Mouse (Mus musculus) lung, embryonic 14.5 days (tissue): ENCODE results near the gene Shc2. TPM values are rescaled to one million over a fixed set of nuclear protein-coding genes. Genes with fewer than 3 reads are reported as not detected.

ENCODE experiments used
- ATAC-seq: fragments of 200-750 bp; cut with Nextera tagmentation; 2 replicates; pipeline ENCODE4 v1.8.0; 2017; ENCODE audit warnings: mild to moderate bottlenecking, moderate TSS enrichment, moderate library complexity; ENCODE audit not compliant: insufficient read depth
- DNase-seq: peaks from one replicate; pipeline ENCODE4 v3.0.0-alpha.2; 2015
- H3K27ac ChIP-seq: fragments of 300-500 bp; sonication (generic); 2 replicates; pipeline ENCODE4 v1.5.1; 2014; ENCODE audit warnings: low read depth, mild to moderate bottlenecking, moderate library complexity
- H3K27me3 ChIP-seq: fragments of 300-500 bp; sonication (generic); 2 replicates; pipeline ENCODE4 v1.6.1; 2014; ENCODE audit warnings: low read length, control low read depth; ENCODE audit not compliant: insufficient read depth
- H3K36me3 ChIP-seq: fragments of 300-500 bp; sonication (generic); 2 replicates; pipeline ENCODE4 v1.6.1; 2014; ENCODE audit warnings: control low read depth; ENCODE audit not compliant: insufficient read depth
- H3K4me1 ChIP-seq: fragments of 300-500 bp; sonication (generic); 2 replicates; pipeline ENCODE4 v1.6.1; 2014; ENCODE audit warnings: antibody characterized with exemption, control low read depth; ENCODE audit not compliant: insufficient read depth
- H3K4me2 ChIP-seq: fragments of 300-500 bp; sonication (generic); 2 replicates; pipeline ENCODE4 v1.6.1; 2014; ENCODE audit warnings: mild to moderate bottlenecking
- H3K4me3 ChIP-seq: fragments of 300-500 bp; sonication (generic); 2 replicates; pipeline ENCODE4 v1.5.1; 2014; ENCODE audit warnings: low read depth, low read length
- H3K9ac ChIP-seq: fragments of 300-500 bp; sonication (generic); 2 replicates; pipeline ENCODE4 v1.6.1; 2014
- H3K9me3 ChIP-seq: fragments of 300-500 bp; sonication (generic); 2 replicates; pipeline ENCODE4 v1.6.1; 2016; ENCODE audit warnings: low read depth, low read length, control low read depth
- CTCF ChIP-seq: IDR thresholded peaks from 2 replicates; pipeline ENCODE4 v1.5.1; 2016; ENCODE audit warnings: antibody characterized with exemption, low read depth
- WGBS: fragments of 180-500 bp; shearing (Covaris S2); extraction: QIAGEN DNeasy Blood & Tissue Kit; methylation state at CpG from one replicate; pipeline ENCODE4 v1.1.7; 2014; 5-methylcytosine and 5-hydroxymethylcytosine counted together
- polyA plus RNA-seq: library from polyadenylated mRNA; unstranded; fragments of >200 nt; fragmentation: Nextera tagmentation; extraction: Ambion mirVana; gene quantifications from 2 replicates; pipeline ENCODE4 v1.2.1, GENCODE M21; 2014

The Shc2 gene
- 5.8 and 7.1 TPM in 2 replicates for polyA plus RNA-seq

DNA sequence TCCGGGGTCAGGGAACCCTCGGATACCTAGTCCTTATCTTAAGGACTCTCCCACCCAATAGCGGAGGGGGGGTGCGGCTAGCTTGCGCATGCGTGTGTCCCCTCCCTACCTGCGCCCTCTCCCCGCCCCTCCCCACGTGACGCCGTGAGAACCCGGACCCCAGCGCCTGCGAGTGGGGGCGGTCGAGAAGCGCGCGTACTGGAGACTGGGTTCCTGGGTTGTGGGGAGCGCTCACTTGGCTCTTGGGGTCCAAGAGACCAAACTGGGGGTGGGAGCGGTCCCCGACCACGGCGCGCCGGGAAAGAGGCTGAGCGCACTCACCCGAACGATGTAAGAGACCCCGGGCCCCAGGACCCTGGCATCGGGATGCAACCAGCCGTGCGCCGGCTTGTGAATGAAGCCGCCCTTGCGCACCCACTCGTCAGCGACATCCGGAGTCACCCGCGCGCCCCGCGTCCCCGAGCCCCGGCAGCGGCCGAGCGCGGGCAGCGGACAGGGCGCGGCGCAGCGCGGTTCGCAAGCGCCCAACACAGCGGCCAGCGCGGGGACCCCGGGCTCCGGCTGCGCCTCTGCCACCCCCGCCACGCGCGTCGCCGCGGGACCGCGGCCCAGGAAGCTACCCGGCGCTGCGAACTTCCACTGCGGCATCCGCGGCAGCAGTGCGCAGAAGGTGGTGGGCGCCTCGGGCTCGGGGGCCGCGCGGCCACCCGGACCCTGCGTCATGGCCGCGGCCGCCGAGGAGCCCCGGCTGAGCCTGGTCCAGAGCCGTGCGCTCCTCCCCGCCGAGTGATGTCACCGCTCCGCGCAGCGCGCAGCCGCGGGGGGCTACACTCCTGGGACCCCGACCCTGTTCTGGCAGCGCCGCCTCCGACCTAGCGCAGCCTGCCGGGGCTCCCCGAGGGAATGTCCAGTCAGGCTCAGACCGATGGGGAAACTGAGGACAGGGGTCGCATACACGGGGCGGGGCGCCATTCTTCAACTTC is at the start of gene Shc2:
Shc2 (minus strand) TSS at position 791 of the 983 bp plus-strand sequence.
- peak within 1 kb of the TSS; percentile 74 for H3K4me3 ChIP-seq
- WGBS, result under 1% methylated on average over 112 of the region's 116 CpGs
- H3K27ac ChIP-seq, result peak within 1 kb of the TSS; percentile 24; the same call in 1 of the 2 replicates
- peaks cover 7% of the 10 kb centered on the region; the same call in 1 of the 2 replicates for H3K4me1 ChIP-seq
- H3K9me3 ChIP-seq, result no peaks in the 10 kb centered on the region
- H3K36me3 ChIP-seq, result no peaks in the 10 kb centered on the region
- peaks cover 20% of the 10 kb centered on the region; the same call in 1 of the 2 replicates for H3K27me3 ChIP-seq
- DNase-seq (peak; percentile 74), ATAC-seq (peak; percentile 84)
- peak within 1 kb of the TSS; percentile 93 for H3K4me2 ChIP-seq
- H3K9ac ChIP-seq, result peak within 1 kb of the TSS; percentile 68
- TF ChIP-seq CTCF, result no peak

DNA sequence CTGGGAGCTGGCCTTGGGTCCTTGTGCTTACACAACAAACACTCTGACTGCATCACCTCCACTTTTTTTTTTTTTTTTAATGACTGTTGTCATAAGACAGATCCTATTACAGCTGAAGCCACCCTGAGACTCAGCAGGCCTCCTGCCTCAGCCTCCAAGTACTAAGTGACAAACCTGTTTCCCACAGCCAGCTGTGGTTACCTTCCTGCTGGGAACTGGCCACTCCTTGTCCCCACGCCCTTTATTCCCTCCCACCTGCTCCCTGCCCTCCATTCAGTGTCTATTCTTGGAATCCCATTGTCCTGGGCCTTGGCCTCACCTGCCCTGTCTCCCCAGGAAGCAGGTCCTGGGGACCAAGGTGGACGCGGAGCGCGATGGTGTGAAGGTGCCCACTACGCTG is 49.8 kb upstream of the Shc2 start:
- H3K27ac ChIP-seq, result no peak overlapping the region
- DNase-seq (no peak), ATAC-seq (no peak)
- no peak overlapping the region for H3K9ac ChIP-seq
- TF ChIP-seq CTCF, result no peak
- H3K27me3 ChIP-seq, result no peaks in the 10 kb centered on the region
- no peak overlapping the region for H3K4me3 ChIP-seq
- no peaks in the 10 kb centered on the region for H3K9me3 ChIP-seq
- 93% methylated on average over 6 of the region's 6 CpGs for WGBS
- H3K36me3 ChIP-seq, result peaks cover 56% of the 10 kb centered on the region
- no peak overlapping the region for H3K4me2 ChIP-seq
- H3K4me1 ChIP-seq, result no peaks in the 10 kb centered on the region

DNA sequence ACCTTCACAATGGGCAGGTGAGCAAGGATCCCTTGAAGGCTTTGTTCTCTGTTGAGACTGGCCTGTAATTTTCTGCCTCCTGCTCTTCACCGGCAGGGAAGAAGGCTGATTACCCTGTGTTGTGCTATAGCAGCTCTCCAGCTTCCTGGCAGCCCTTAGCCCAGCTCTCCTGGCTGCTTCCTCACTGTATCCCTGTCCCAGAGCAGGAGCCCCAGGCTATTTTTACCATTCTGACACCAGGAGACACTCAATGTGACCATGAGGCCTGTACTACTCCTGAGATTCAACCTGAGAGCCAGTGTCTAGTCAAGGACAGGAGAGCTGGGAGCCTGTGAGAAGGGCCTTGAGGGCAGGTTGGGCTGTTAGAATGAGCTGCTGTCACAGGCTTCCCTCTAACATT is 49.0 kb upstream of the Shc2 start:
- Histone ChIP-seq H3K9me3 (no peaks in the 10 kb centered on the region), H3K27ac (no peak overlapping the region), H3K27me3 (no peaks in the 10 kb centered on the region), H3K36me3 (peaks cover 56% of the 10 kb centered on the region), H3K9ac (no peak overlapping the region), H3K4me3 (no peak overlapping the region), H3K4me2 (no peak overlapping the region), H3K4me1 (no peaks in the 10 kb centered on the region)
- WGBS, result 87% methylated on average over 1 of the region's 1 CpGs
- no peak for DNase-seq
- no peak for ATAC-seq
- no peak for TF ChIP-seq CTCF

DNA sequence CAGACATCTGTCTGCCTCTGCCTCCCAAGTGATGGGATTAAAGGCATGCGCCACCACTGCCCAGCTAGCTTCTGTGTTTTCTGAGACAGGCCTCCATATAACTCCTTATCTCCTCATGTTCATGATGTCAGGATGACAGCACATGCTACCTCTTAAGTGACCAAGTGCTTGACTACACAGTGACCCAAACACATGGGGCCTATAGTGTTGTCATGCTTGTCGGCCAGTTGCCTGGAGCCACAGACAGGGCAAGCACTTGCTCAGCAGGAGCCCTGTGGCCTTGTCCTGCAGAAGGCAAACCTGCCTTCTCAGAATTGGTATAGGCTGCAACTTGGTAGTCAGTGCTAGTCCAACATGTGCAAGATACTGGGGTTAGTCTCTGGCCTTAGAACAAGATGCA is 48.5 kb upstream of the Shc2 start:
- Histone ChIP-seq H3K27me3 (no peaks in the 10 kb centered on the region), H3K36me3 (peaks cover 56% of the 10 kb centered on the region), H3K9me3 (no peaks in the 10 kb centered on the region), H3K27ac (no peak overlapping the region), H3K4me3 (no peak overlapping the region), H3K4me2 (no peak overlapping the region), H3K4me1 (peaks cover under 1% of the 10 kb centered on the region; the same call in 1 of the 2 replicates), H3K9ac (no peak overlapping the region)
- 87% methylated on average over 2 of the region's 2 CpGs for WGBS
- ATAC-seq (no peak), DNase-seq (no peak)
- TF ChIP-seq CTCF, result no peak

DNA sequence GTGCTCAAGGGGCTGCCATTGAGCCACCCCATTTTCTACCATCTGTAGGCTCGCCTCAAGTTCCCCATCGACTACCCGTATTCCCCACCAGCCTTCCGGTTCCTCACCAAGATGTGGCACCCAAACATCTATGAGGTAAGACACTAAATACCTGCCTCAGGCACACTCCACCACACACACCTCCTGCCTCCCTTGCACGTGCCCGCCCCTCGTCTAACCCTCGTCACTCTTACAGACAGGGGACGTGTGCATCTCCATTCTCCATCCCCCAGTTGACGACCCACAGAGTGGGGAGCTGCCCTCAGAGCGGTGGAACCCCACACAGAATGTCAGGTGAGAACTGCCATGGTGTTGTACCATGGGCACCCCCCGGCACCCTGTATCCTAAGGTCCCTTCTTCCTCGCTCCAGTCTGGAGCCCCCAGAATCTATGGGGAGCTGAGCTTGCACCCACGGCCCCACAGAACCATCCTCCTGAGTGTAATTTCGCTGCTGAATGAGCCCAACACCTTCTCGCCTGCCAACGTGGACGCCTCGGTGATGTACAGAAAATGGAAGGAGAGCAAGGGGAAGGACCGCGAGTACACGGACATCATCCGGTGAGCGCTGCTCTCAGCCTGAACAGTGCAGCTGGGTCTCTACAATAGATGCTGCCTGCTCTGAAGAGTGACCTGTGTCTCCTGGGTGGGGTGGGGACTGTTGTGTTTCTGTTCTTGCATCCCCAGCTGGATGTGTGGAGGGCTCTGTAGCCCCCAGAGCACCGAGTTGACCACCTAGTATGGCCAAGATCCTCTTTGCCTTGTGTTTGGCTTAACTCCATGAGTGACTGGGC is 47.3 kb upstream of the Shc2 start:
- WGBS, result 89% methylated on average over 25 of the region's 25 CpGs
- Histone ChIP-seq H3K4me1 (peaks cover 7% of the 10 kb centered on the region), H3K36me3 (peaks cover 56% of the 10 kb centered on the region), H3K9ac (no peak overlapping the region), H3K27ac (no peak overlapping the region), H3K9me3 (no peaks in the 10 kb centered on the region), H3K27me3 (no peaks in the 10 kb centered on the region), H3K4me3 (no peak overlapping the region), H3K4me2 (no peak overlapping the region)
- TF ChIP-seq CTCF, result no peak
- DNase-seq, result no peak
- ATAC-seq, result no peak

DNA sequence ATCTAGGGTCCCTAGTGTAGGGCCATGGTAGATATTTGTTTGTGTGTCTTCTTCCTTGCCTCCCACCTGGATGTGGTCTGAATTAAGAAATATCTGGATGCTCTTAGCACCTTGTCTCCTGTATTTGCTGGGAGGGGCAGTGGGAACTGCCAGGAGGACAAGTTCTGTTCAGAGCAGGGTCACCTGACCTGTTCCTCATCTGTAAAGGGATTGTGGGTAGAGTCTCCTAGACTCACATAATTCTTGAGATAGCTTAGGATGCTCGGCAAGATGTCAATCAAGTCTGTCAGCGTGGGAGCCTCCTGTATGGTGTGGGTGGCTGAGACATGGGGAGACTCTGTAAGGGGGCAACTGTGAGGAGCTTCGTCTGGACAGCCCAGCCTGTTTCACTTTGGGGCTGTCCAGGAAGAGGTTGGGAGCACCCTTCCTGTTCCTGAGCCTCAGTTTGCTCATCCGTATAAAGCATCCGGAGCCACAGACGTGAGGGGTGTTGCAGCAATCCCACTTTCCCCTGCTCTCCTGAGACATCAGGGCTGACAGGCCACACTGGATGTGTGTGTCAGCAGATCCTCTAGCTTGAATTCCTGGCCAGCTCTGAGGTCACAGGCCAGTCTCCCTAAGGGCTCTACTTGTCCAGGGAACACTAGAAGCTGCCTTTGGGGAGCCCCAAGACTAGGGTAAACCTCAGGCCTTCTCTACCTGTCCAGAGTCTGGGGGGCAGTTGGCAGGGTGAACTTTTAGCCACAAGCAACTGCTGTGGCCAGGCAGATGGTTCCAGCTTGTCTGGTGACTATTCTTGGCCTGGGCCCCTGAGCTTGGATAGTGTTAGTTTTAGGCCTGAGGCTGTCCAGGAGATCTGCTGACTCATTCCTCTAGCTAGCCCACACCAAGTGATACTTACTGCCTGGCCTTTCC is 46.3 kb upstream of the Shc2 start:
- H3K36me3 ChIP-seq, result peaks cover 46% of the 10 kb centered on the region
- H3K9ac ChIP-seq, result peak overlapping the region; percentile 80

More for the DNA sequence above, 46.3 kb upstream of the Shc2 start:
- no peak overlapping the region for H3K27ac ChIP-seq
- peaks cover 7% of the 10 kb centered on the region for H3K4me1 ChIP-seq
- no peak for DNase-seq
- WGBS, result 90% methylated on average over 6 of the region's 6 CpGs
- peak overlapping the region; percentile 72 for H3K4me2 ChIP-seq
- H3K9me3 ChIP-seq, result no peaks in the 10 kb centered on the region
- H3K27me3 ChIP-seq, result no peaks in the 10 kb centered on the region
- peak overlapping the region; percentile 79 for H3K4me3 ChIP-seq
- no peak for ATAC-seq
- no peak for TF ChIP-seq CTCF
